Mouse (Mus musculus): ENCODE data around the gene Grik5.

The Grik5 gene

DNA sequence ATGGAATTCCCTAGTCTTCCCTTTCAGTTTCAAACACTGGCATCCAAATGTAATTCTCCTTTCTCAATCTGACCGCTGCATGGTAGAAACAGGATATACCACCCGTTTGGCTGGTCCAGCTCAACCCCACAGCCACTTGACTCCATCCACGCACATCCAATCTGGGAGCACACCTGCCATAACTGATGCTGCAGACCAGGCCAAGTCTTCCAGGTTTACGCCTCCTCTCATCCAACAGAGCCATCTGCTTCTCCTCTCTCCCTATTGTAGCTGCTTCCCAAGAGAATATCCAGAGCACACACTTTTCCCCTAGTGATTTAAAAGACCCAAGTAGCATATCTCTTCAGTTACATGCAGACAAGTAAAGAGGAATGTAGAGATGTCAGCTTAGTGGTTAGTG lies 37.4 kb downstream of the Grik5 start:
- in situ Hi-C loops (cut with MboI, MseI): no loop called here

DNA sequence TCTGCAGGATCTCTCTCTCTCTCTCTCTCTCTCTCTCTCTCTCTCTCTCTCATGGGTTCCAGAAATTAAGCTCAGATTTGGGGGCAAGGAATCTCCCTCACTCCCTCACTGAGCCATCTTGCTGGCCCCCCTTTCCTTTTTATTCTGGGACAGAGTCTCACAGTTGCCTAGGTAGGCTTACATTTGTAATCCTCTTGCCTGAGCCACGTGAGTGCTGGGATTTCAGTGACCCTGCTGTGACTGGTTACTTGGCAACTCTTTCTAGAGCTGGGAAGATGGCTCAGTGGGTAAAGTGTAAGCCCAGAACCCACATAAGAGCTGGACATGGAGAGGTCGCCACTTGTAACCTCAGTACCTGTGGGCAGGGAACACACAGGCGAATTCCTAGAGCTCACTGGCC lies 40.6 kb downstream of the Grik5 start:
- in situ Hi-C loops (cut with MboI, MseI): no loop called here

DNA sequence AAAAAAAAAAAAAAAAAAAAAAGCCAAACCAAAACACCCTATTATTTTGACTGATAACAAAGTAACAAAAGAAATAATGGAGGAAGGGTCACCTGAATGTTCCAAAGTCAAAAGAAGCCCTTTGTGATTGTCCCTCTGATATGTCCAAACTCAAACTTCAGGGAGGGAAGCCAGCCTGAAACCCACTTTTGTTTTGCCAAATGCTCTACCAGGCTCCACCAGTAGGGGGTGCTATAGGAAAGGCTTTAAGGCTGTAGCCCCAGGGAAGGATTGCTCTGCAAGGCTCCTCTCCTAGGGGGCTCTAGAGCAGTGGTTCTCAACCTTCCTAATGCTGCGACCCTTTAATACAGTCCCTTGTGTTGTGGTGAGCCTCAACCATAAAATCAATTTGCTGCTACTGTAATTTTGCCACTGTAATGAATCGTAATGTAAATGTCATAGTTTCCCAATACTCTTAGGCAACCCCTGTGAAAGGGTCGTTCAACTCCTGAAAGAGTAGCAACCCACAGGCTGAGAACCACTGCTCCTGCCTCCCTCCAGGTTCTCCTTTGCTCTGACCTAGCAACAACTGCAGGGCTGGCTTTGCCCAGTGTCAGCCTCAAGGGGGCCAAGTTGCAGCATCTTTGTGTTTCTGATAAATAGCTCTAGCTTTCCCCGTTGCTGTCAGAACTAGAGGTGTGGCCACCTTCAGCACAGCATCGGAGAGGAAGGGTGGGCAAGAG lies 42.0 kb downstream of the Grik5 start:
- in situ Hi-C loops (cut with MboI, MseI): no loop called here

DNA sequence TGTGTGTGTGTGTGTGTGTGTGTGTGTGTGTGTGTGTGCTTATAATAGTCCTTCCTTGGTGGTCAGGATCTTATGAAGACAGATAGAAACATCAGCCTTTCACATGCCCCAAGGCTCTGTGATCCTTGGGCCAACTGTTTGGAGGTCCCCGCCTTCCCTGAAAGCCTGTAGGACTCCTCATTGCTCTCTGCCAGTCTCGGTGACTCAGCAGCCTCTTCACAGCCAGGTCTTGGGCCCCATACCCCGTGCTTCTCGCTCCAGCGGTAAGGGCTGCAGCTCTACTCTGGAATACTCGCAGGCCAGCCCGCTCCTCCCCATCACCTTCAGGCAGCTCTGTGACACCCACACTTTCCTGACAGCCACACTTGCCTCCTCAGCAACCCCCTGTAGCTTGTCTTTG lies 45.7 kb downstream of the Grik5 start:
- in situ Hi-C loops (cut with MboI, MseI): no loop called here

DNA sequence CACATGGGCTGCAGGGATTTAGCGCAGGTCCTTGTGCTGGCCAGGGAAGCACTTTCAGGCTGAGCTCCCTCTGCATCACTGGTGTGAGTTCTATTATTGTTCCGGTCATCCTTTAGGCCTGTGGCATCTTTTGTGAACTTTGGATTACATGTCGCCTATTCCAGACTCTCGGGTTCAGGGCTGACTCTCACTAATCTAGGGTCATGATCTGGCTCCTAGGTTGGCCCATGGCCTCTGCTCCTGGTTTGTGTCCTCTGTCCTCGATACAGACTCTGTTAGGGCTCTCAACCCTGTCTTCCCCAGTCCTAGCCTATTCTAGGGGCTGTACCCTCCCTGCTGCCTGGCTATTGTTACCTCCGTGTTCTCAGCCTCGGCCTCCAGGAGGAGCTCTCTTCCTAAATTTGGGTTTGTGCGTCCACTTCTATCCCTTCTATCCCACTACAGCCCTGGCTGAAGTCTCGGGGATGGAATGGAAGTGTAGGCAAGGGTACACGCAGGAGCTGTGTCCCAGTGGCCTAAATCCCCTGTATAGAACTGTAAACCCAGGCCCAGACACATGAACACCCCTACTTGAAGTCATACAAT lies 46.2 kb downstream of the Grik5 start:
- in situ Hi-C loops (cut with MboI, MseI): no loop called here

DNA sequence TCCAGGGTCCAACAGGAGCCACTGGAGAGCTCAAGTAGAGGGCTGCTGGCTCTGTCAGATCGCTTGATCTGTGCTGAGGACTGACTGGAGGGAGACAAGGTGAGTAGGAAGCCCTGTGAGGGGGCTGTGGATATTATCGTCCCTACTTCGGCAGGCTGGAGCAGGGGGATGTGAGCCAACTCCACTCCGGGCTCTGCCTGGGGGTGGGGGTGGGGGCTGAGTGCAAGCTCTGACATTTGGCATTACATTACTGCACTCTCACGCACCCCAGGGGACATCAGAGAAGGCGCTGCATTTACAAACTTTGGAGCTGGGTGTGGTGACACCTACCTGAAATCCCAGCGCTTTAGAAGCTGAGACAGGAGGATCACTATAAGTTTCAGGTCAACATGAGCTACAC lies 60.6 kb downstream of the Grik5 start:
- in situ Hi-C loops (cut with MboI, MseI): no loop called here

DNA sequence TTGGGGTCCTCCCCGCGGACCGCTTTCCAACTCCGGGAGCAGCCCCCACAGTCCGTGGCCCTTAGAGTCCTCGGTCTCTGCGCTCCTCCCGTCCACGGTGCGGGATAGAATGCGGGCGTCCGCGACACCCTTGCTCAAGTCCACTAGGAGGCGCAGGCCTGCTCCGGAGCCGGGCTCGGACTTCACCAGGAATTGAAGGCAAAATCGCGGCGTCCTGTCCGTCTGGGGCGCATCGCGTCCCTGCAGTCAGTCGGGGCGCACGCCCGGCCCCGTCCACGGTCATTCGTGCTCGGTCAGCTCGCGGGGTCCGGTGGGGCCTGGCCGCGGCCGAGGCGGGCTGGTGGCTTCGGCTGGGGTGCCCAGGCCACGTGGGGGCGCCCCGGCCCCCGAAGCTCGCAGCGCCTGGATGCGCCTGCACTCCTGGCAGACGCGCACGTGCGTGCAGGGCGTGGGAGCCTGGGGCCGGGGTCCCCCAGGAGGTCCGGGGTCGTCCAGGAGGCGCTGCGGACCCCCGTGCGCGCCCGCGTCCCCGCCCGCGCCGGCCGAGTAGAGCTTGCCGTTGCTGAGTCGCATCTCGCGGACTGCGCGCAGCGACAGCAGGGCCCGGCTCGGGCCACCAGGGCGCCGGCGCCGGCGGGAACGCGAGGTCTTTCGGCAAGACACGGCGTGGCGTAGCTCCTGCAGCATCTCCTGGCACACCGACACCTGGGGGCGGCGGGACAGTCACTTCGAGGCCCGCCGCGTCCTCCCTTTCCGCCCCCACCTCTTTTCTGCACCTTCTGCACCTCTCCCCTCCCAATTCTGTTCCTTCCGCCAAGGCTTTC lies 61.8 kb downstream of the Grik5 start:
- in situ Hi-C loops (cut with MboI, MseI): no loop called here

DNA sequence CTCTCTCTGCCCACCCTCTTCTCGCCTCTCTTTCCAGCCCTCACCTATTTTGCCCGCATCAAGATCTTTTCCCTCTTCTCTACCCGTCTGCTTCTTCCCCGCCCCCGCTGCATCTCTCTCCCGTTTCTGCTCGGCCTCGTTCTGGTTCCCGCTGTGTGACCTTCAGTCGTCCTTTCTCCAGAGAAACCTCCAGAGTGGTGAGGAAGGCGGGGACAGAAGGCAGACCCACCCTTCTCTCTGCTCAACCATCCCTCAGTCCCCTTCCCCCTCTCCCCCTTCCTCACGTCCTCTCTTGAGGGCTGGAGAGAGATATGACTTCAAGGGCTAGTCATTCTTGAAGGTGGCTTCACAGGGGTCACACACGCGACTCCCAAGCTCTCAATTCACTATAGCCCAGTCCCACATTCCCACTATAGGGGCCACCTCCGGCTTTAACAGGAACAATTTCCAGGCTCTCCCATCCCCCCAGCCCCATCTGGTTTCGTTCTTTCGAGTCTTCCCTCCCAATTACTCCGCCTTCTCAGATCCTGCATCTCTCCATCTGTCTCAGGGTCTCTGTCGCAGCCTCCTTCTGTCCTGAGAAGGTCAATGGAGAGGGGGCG lies 62.9 kb downstream of the Grik5 start:
- in situ Hi-C loops (cut with MboI, MseI): loop anchor here (5.0 kb wide), 1 partner anchor 587 kb away; no protein-coding TSS in a partner anchor

DNA sequence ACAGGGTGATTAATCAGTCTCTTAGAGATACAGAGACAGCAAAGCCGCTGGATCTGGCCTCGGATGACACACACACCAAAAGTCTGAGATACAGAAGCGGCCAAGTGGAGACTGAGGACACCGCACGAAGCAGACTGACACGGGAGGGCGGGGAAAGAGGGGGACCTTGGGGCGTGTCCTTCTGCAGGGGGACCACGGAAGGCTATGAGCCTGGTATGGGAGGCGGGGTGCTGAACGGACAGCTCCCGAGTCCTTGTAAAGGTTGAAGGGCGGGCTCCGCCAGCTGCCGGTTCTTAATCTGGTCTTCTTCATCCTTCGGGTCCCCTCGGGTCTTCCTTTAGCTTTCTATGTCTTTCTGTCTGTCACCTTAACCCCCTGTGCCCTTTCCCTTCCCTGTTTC lies 63.5 kb downstream of the Grik5 start:
- in situ Hi-C loops (cut with MboI, MseI): loop anchor here (5.0 kb wide), 1 partner anchor 586 kb away; no protein-coding TSS in a partner anchor

DNA sequence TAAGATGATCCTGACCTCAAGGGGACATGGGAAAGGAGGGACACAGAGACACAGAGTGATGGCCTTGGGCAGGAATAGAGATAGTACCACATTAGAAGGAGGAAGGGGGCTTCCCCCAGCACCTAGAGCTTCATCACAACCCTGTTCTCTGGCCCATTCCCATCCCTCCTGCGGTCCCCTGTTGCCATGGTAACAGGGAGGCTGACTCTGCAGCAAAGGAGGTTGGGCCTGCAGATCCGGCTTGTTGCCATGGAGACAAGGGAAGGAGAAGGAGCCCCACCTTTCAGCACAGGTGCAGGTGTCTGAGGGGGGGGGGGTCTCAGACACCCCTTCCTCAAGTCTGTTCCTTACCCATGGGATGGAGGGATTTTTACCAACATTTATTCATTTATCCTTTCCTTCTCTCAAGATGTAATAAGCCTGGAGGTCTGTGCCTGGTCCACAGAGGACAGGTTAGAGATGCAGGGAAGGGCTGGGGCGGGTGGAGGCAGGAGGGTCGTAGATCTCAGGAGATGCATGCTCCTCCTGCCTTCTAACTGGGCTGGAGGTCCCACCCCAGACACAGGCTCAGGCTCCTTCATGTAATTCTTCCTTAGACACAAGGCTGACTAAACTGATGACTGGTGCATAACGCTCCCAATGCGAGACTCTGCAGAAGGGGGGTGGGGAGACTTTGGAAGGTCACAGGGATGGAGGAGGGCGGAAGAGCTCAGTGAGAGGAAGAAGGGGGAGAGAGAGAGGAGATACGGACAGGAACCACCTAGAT lies 64.4 kb downstream of the Grik5 start:
- in situ Hi-C loops (cut with MboI, MseI): loop anchor here (5.0 kb wide), 1 partner anchor 585 kb away; no protein-coding TSS in a partner anchor

DNA sequence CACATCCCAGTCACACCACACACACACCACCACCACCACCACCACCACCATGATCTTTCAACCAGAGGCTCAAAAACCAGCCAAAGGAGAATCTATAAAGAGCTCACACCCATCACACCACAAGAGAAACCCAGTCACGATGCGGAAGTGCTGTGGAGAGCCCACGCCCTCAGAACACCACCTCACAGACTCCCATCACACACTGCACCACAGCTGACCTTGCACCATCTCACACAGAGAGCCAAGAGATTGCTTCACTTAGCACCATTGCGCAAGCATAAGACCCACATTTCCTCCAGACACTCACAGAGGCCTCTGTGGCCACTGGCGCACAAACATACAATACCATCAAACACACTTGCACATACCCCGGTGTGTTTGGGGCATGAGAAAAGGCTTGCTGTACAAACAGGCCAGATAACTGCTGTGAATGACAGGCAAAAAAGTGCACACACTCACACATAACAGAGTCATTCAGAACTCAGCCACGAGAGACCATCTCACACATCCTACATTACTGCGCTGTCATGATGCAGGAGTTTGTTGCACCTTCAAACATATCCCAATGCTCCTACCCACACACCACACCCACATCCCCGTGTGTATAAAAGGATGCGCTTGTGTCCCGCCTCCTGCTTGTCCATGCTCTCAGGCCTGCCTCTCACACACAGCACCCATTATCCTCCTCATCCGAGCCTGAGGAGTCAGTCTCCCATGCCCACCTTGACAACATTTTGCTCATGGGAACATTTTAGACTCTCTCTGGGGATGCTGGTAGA lies 65.4 kb downstream of the Grik5 start:
- in situ Hi-C loops (cut with MboI, MseI): loop anchor here (5.0 kb wide), 1 partner anchor 584 kb away; no protein-coding TSS in a partner anchor

DNA sequence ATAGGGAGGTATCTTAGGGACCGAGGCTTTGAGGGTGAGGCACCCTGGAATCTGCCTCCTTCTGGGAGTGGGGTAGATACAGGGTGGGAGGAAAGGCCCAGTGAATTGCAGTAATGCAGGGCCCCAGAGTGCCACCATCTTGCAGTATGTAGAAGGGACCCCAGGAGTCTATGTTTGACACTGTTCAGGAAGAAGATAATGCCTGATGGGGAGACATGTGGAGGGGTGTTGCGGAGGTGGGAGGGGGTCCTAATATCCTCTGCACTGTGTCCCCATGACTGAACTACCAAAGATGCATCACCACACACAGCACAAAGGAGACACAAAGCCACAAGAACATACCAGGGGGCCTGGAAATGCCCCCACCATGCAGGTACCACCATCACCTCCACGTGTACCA lies 66.0 kb downstream of the Grik5 start:
- in situ Hi-C loops (cut with MboI, MseI): loop anchor here (5.0 kb wide), 1 partner anchor 584 kb away; no protein-coding TSS in a partner anchor

DNA sequence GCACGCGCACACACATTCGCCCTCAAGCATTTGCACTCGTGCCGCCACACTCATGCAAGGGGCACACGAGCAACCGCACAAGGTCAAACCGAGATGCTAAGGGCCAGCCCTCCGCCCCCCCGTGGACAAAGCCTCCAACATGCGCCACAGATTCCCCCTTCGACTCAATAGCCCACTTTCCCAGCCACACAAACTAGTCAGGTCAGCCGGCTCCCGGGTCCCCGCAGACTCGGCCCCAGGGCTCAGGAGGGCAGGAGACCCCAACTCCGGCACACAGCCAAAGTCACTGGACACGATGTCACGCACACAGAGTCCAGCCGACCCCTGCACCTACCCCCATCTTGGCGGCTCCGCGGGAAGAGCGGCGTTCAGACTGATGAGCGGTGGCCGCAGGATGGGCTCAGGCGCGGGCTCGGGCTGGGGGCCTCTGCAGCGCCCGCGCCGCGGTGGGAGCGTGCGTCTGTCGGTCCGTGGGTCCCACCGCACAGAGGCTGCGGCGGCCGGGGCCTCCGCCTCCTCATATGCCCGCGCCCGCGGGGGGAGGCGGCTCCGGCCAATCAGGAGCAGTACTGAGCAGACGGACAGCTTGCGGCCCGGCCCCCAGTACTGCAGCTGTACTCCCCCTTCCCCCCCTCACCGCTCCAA lies 66.6 kb downstream of the Grik5 start, which contains the start of gene Atp1a3:
TSS of gene Atp1a3 (minus strand) at position 538 of the 645 bp plus-strand sequence.
- in situ Hi-C loops (cut with MboI, MseI): loop anchor here (5.0 kb wide), 1 partner anchor 583 kb away; no protein-coding TSS in a partner anchor

DNA sequence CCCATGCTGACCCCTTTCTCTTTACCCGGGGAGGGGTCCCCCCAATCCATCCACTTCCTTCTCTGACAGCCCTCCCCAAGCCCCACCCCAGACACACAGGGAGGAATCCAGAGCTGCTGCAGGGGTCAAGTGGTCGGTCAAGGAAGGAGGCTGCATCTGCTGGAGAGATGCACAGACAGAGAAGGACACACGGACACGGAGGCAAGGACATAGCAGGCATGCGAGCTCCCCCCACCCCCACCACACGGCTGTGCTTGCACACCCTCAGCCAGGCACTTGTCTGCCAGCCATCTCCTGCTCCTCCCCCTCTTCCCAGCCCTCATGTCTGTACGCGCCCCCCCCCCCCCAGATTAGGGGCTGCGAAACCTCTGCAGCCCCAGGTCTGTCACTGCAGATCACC lies 67.3 kb downstream of the Grik5 start:
- in situ Hi-C loops (cut with MboI, MseI): loop anchor here (5.0 kb wide), 1 partner anchor 583 kb away; no protein-coding TSS in a partner anchor

DNA sequence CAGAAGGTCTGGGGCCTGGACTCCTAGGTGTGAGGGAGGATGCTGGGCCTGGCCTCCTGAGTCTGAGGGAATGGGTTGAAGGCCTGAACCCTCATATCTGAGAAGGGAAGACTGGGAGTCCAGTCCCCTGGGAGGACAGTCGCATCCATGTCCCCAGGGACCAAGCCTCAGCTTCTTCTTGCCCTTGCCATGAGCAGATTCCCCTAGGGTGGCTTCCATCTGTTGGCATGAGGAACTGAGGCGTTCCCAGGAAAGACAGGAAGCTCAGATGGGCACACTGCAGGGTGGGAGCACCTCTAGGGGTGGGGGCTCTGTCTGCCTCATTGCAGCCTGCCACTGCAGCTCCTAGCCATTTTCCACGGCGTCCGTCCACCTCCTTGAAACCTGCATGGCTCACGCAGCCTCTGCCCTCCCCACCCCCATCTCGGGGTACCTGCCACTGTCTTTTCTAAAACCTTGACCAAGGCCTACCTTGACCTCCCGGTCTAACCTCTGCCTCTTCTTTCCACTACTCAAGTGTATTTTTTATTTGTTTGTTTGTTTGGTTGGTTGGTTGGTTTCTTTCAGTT lies 68.2 kb downstream of the Grik5 start:
- in situ Hi-C loops (cut with MboI, MseI): no loop called here

DNA sequence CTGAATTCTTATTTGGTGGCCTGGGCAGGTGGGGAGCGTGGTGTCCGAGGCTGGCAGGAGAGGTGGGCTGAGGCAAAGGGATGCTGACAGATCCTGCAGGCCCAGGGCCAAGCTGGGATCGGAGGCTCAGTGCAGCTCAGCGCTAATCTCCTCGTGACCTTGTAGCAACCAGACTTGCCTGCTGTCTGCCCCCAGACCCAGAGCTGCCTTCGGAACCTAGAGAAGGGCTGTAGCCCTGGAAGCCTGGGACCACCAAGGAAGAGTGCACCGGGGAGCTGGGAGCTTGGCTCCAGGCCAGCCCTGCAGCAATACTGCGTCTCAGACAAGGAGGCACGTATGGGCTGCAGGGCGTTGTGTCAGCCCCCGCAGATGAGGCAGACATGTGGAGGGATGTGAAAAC lies 68.9 kb downstream of the Grik5 start:
- in situ Hi-C loops (cut with MboI, MseI): no loop called here

DNA sequence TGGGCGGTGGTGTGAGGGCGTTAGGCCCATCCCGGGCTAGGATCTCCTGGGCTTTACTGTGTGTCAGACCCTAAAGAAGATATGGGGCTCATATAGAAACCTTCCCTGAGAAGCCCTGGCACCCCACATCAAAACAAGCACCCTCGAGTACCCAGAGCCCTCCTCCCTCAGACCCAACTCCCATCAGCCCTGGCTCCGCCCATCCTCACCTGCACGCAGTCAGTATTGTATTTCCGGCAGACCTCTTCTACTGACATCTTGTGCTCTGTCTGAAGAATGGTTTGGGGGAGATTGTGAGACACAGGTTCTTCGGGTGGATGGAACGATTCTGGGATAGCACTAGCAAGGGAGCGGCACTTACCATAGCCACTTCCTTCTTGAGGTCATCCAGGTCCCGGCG lies 71.4 kb downstream of the Grik5 start:
- in situ Hi-C loops (cut with MboI, MseI): no loop called here

DNA sequence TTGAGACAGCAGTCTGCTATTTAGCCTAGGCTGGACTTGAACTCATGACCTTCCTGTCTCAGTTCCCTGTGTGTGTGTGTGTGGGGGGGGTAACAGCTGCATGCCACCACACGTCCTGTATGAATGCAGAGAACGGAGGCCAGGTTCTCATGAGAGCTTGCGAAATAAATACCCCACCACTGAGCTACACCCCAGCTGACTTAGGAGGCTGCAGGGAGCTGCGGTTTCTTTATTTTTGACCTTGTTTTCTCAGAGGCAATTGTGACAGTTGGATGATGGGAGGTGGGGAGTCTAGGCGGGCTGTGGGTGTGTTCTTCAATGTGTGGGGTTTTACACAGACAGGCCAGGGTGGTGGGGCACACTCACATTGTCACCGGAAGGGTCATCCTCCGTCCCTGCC lies 71.9 kb downstream of the Grik5 start:
- in situ Hi-C loops (cut with MboI, MseI): no loop called here

DNA sequence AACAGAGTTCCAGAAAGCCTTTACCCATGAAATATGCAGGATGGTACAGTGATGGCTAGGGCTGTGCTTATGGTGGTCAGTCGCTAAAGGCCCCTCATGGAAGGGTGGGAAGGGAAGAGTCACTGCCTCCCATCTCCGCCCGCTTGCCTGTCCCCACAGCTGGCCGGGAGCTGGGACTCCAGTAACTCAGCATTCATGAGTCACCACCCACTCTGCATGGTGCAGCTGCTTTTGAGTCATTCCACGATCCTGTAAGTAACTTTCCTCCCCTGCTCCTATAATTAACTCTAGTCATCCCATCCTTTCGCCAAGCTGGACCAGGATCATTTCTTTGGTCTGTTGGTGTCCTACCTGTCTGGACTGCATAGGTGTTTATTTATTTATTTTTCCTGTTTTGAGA lies 79.1 kb downstream of the Grik5 start:
- in situ Hi-C loops (cut with MboI, MseI): no loop called here
